Mouse (Mus musculus): ENCODE results near the gene Rab3ip.

Rab3ip gene

GRCm38 (mm10) chr10:116923651-116924495, 26.7 kb downstream of the Rab3ip start:
- ATAC-seq (ENCODE audit: insufficient number of reproducible peaks, low FRiP score, low TSS enrichment), result no peak

GRCm38 (mm10) chr10:116922161-116922560, 28.4 kb downstream of the Rab3ip start:
- no peak for ATAC-seq (ENCODE audit: insufficient number of reproducible peaks, low FRiP score, low TSS enrichment)

GRCm38 (mm10) chr10:116921416-116921815, 29.2 kb downstream of the Rab3ip start:
- no peak for ATAC-seq (ENCODE audit: insufficient number of reproducible peaks, low FRiP score, low TSS enrichment)

- no peak for ATAC-seq (ENCODE audit: insufficient number of reproducible peaks, low FRiP score, low TSS enrichment)
Measured at GRCm38 (mm10) chr10:116920641-116921040, 29.9 kb downstream of the Rab3ip start.

GRCm38 (mm10) chr10:116919368-116920317, 30.9 kb downstream of the Rab3ip start:
- no peak for ATAC-seq (ENCODE audit: insufficient number of reproducible peaks, low FRiP score, low TSS enrichment)

- ATAC-seq (ENCODE audit: insufficient number of reproducible peaks, low FRiP score, low TSS enrichment), result no peak
Measured at GRCm38 (mm10) chr10:116916581-116916980, 34.0 kb downstream of the Rab3ip start.

GRCm38 (mm10) chr10:116915286-116915685, 35.3 kb downstream of the Rab3ip start:
- no peak for ATAC-seq (ENCODE audit: insufficient number of reproducible peaks, low FRiP score, low TSS enrichment)

- ATAC-seq (ENCODE audit: insufficient number of reproducible peaks, low FRiP score, low TSS enrichment), result no peak
Measured at GRCm38 (mm10) chr10:116914586-116914985, 36.0 kb downstream of the Rab3ip start.

- no peak for ATAC-seq (ENCODE audit: insufficient number of reproducible peaks, low FRiP score, low TSS enrichment)
Measured at GRCm38 (mm10) chr10:116913647-116914273, 36.8 kb downstream of the Rab3ip start.

- no peak for ATAC-seq (ENCODE audit: insufficient number of reproducible peaks, low FRiP score, low TSS enrichment)
Measured at GRCm38 (mm10) chr10:116912850-116913249, 37.7 kb downstream of the Rab3ip start.

- no peak for ATAC-seq (ENCODE audit: insufficient number of reproducible peaks, low FRiP score, low TSS enrichment)
Measured at GRCm38 (mm10) chr10:116908901-116909642, 41.5 kb downstream of the Rab3ip start.

- ATAC-seq (ENCODE audit: insufficient number of reproducible peaks, low FRiP score, low TSS enrichment), result no peak
Measured at GRCm38 (mm10) chr10:116906794-116907193, 43.8 kb downstream of the Rab3ip start.

GRCm38 (mm10) chr10:116904503-116904908, 46.1 kb downstream of the Rab3ip start:
- no peak for ATAC-seq (ENCODE audit: insufficient number of reproducible peaks, low FRiP score, low TSS enrichment)

GRCm38 (mm10) chr10:116896336-116897177, 54.0 kb downstream of the Rab3ip start, which contains the start of gene Myrfl:
Myrfl (minus strand) TSS chr10:116896919.
- no peak for ATAC-seq (ENCODE audit: insufficient number of reproducible peaks, low FRiP score, low TSS enrichment)

GRCm38 (mm10) chr10:116895108-116895833, 55.3 kb downstream of the Rab3ip start:
- ATAC-seq (ENCODE audit: insufficient number of reproducible peaks, low FRiP score, low TSS enrichment), result no peak; the same call in 1 of the 2 replicates

GRCm38 (mm10) chr10:116894540-116894939, 56.0 kb downstream of the Rab3ip start:
- no peak for ATAC-seq (ENCODE audit: insufficient number of reproducible peaks, low FRiP score, low TSS enrichment)

- ATAC-seq (ENCODE audit: insufficient number of reproducible peaks, low FRiP score, low TSS enrichment), result peak; percentile 64
Measured at GRCm38 (mm10) chr10:116893753-116894152, 56.8 kb downstream of the Rab3ip start.

GRCm38 (mm10) chr10:116890587-116890986, 60.0 kb downstream of the Rab3ip start:
- no peak for ATAC-seq (ENCODE audit: insufficient number of reproducible peaks, low FRiP score, low TSS enrichment)
